Mouse (Mus musculus) c-Kit-positive CD71-positive TER-119-negative erythroid progenitor cells, embryonic 14.5 days (primary cell): ENCODE measurements around the gene Gm20605.

ENCODE experiments used
- DNase-seq: peaks from one replicate; pipeline ENCODE4 v3.0.0-alpha.2; 2013; ENCODE audit warnings: low read depth

The Gm20605 gene

GRCm38 (mm10) chr5:137690531-137690930, 61.6 kb downstream of the Gm20605 start:
- DNase-seq, result no peak

GRCm38 (mm10) chr5:137691881-137692280, 62.9 kb downstream of the Gm20605 start:
- DNase-seq, result no peak
